Mouse (Mus musculus): Measurements from ENCODE around the gene Gm8297. TPM values are rescaled to one million over a fixed set of nuclear protein-coding genes. Genes with fewer than 3 reads are reported as not detected.
"Not testable (repeated sequence)": the region's sequence is repeated elsewhere in the genome, so short reads cannot be mapped to it uniquely, and the experiment has no call there.

Gm8297 gene
- not detected in 2 replicates for polyA plus RNA-seq (2015; fragmentation: Nextera tagmentation; extraction: Ambion mirVana)

DNA sequence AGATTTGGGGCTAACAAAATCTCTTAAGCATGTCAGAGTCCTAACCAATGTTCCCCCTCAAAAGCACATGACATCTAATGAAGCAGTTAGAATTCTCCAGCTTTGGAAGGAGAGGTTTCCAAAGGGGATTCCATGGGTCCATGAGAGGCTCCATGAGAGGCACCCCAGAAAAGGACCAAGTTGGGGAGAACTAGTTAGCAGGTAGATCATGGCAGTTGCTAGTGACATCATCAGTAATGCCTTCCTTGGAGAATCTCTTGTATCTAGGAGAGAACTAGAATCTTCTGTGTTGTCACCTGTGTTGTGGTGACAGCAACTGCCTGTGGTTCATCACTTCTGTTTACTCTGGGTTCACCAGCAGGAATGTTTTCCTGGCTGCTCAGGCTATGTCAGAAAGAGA, at the start of gene Gm8297:
Gene Gm8297, plus strand, starts transcription at position 301 of the 400 bp plus-strand sequence.
- not testable (repeated sequence) for ATAC-seq; H3K27ac ChIP-seq; H3K4me3 ChIP-seq (replicated peaks); H3K9me3 ChIP-seq; H3K4me2 ChIP-seq (replicated peaks); H3K27me3 ChIP-seq; H3K36me3 ChIP-seq; H3K9ac ChIP-seq (replicated peaks); H3K4me1 ChIP-seq (replicated peaks)

DNA sequence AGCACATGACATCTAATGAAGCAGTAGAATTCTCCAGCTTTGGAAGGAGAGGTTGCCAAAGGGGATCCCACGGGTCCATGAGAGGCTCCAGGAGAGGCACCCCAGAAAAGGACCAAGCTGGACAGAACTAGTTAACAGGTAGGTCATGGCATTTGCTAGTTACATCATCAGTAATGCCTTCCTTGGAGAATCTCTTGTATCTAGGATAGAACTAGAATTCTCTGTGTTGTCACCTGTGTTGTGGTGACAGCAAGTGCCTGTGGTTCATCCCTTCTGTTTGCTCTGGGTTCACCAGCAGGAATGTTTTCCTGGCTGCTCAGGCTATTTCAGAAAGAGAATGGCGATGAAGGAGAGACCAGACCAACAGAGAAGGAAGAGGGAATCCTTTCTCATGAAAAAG, 31.9 kb downstream of the Gm8297 start, which contains the start of gene Gm3298:
Gene Gm3298, plus strand, starts transcription at position 301 of the 400 bp plus-strand sequence.
- not testable (repeated sequence) for H3K4me1 ChIP-seq (replicated peaks); ATAC-seq
- no CpG with 5 or more reads among the region's 2 CpGs for WGBS

More for the DNA sequence above, 31.9 kb downstream of the Gm8297 start, which contains the start of gene Gm3298:
- not testable (repeated sequence) for H3K4me2 ChIP-seq (replicated peaks); H3K4me3 ChIP-seq (replicated peaks); H3K9me3 ChIP-seq; H3K36me3 ChIP-seq; H3K27me3 ChIP-seq; H3K9ac ChIP-seq (replicated peaks); H3K27ac ChIP-seq

Other genes starting within 250 kb of the Gm8297 start
- gene Gm9602, start 207.6 kb upstream of the Gm8297 start, polyA plus RNA-seq (2015; fragmentation: Nextera tagmentation; extraction: Ambion mirVana) = not detected in 2 replicates
- not detected in 2 replicates for gene Gm3269, start 145.8 kb upstream of the Gm8297 start, polyA plus RNA-seq (2015; fragmentation: Nextera tagmentation; extraction: Ambion mirVana)
- 1.7 and 2.7 TPM in 2 replicates for gene Gm3264, start 128.4 kb upstream of the Gm8297 start, polyA plus RNA-seq (2015; fragmentation: Nextera tagmentation; extraction: Ambion mirVana)
- gene Gm3278, start 91.5 kb upstream of the Gm8297 start, polyA plus RNA-seq (2015; fragmentation: Nextera tagmentation; extraction: Ambion mirVana) = 0.13 TPM in 1 of 2 replicates, not detected in the other
- not detected in 2 replicates for gene Gm3298, start 32.0 kb downstream of the Gm8297 start, polyA plus RNA-seq (2015; fragmentation: Nextera tagmentation; extraction: Ambion mirVana)
- not detected in 2 replicates for gene 4930555G01Rik, start 66.7 kb downstream of the Gm8297 start, polyA plus RNA-seq (2015; fragmentation: Nextera tagmentation; extraction: Ambion mirVana)
- gene Gm8281, start 87.1 kb downstream of the Gm8297 start, polyA plus RNA-seq (2015; fragmentation: Nextera tagmentation; extraction: Ambion mirVana) = 6.1 and 6.9 TPM in 2 replicates
- not detected in 2 replicates for gene Gm8279, start 147.6 kb downstream of the Gm8297 start, polyA plus RNA-seq (2015; fragmentation: Nextera tagmentation; extraction: Ambion mirVana)
- gene Gm3317, start 180.6 kb downstream of the Gm8297 start, polyA plus RNA-seq (2015; fragmentation: Nextera tagmentation; extraction: Ambion mirVana) = not detected in 2 replicates
- not detected in 2 replicates for gene Gm8271, start 201.9 kb downstream of the Gm8297 start, polyA plus RNA-seq (2015; fragmentation: Nextera tagmentation; extraction: Ambion mirVana)

All from midbrain, embryonic 13.5 days (tissue).